Mouse (Mus musculus) olfactory bulb, adult 2 months (tissue): ENCODE data around the gene Prl7a1.

ENCODE experiments used
- CTCF ChIP-seq: fragments of 200-500 bp; IDR thresholded peaks from 2 replicates; pipeline ENCODE4 v1.5.1; 2012; ENCODE audit warnings: low read depth, mild to moderate bottlenecking, low read length, moderate library complexity; ENCODE audit not compliant: insufficient read depth
- POLR2A ChIP-seq: fragments of 200-500 bp; IDR thresholded peaks from 2 replicates; pipeline ENCODE4 v1.6.1; 2012; ENCODE audit warnings: mild to moderate bottlenecking, low read depth, low read length, moderate library complexity; ENCODE audit not compliant: insufficient read depth

DNA sequence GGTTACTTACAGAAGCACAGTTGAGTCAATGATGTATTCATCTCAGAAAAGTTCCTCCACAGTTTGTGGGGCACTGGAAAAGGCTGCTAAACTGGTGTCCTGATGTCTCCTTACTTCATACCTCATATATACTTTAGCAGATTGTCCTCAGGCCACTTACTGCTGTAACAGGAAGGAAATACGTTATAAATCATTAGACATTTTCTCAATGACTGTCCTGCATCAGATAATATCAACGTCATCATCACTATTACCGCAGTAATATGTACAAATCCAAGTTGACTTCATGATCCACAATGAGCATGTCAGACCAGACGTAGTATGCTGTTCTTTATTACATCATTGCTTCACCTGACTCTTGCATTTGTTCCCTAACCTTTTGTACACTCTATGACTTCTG is 31.8 kb downstream of the Prl7a1 start, which contains the start of gene Prl7b1:
- TF ChIP-seq CTCF (no peak), POLR2A (no peak)
